Mouse (Mus musculus): Measurements from ENCODE around the gene Zmynd19.

DNA sequence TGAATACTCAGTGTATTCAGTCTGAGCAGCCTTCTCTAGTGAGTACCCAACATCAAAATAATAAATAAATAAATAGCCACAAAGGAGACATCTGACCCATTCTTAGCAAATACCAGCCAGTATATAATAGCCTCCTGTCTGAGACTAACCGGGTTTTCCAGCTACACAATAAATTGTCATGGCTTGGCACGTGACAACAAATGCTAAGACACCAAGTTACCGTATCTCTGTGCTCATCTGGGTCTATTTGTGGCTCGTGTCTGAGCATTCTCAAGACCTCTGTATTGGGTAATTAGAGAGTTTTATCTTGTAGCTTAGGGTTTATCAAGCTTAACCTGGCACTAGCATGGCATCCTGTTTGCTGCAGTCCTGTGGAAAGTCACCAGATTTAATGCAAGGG, 7.5 kb upstream of the Zmynd19 start:
- TF ChIP-seq CTCF (conservative IDR thresholded peaks at IDR 0.05; ENCODE audit: insufficient read depth, insufficient read length, low read depth, low read length): no peak
- no peak for TF ChIP-seq POLR2A (IDR thresholded peaks at IDR 0.05; ENCODE audit: low read depth, low read length)
